Mouse (Mus musculus) liver, embryonic 14.5 days (tissue): ENCODE data around the gene Mical3. TPM values are rescaled to one million over a fixed set of nuclear protein-coding genes. Genes with fewer than 3 reads are reported as not detected.

Source experiments
- ATAC-seq: fragments of 200-750 bp; cut with Nextera tagmentation; 2 replicates; pipeline ENCODE4 v1.8.0; 2017; ENCODE audit warnings: moderate number of reproducible peaks, mild to moderate bottlenecking, moderate library complexity; ENCODE audit not compliant: insufficient read depth
- DNase-seq, 3 experiments: peaks; one replicate each; pipeline ENCODE4 v3.0.0-alpha.2; 2012 to 2013; ENCODE audit warnings: low read depth in 3 of 3, low spot score in 3 of 3
- H3K27ac ChIP-seq: fragments of 300-500 bp; sonication (generic); 2 replicates; pipeline ENCODE4 v1.5.1; 2014; ENCODE audit warnings: moderate library complexity, mild to moderate bottlenecking, control low read depth, inconsistent platforms
- H3K27me3 ChIP-seq: fragments of 300-500 bp; sonication (generic); 2 replicates; pipeline ENCODE4 v1.6.1; 2014; ENCODE audit warnings: mild to moderate bottlenecking, low read length, moderate library complexity; ENCODE audit not compliant: control insufficient read depth, insufficient read depth
- H3K36me3 ChIP-seq: fragments of 300-500 bp; sonication (generic); replicated peaks from 2 replicates; pipeline ENCODE4 v1.6.1; 2014; ENCODE audit warnings: low read depth; ENCODE audit not compliant: control insufficient read depth, insufficient read depth
- H3K4me1 ChIP-seq, 2 experiments: fragments of 200-500 bp in 1 of 2; fragments of 300-500 bp in 1 of 2; sonication (generic) in 1 of 2; replicated peaks; 2 replicates each; pipeline ENCODE4 v1.6.1; 2012 to 2014; ENCODE audit warnings: antibody characterized with exemption in 1 of 2, inconsistent platforms in 1 of 2, low read length in 1 of 2; ENCODE audit not compliant: control insufficient read depth in 2 of 2, insufficient read depth in 2 of 2
- H3K4me2 ChIP-seq: fragments of 300-500 bp; sonication (generic); 2 replicates; pipeline ENCODE4 v1.6.1; 2014; ENCODE audit warnings: low read depth, mild to moderate bottlenecking, control low read depth, moderate library complexity
- H3K4me3 ChIP-seq, 2 experiments: fragments of 200-500 bp in 1 of 2; fragments of 300-500 bp in 1 of 2; sonication (generic) in 1 of 2; 2 replicates each; pipeline ENCODE4 v1.5.1; 2012 to 2014; ENCODE audit warnings: low read depth in 2 of 2, low read length in 2 of 2, mild to moderate bottlenecking in 2 of 2, control low read depth in 1 of 2, inconsistent platforms in 1 of 2, moderate library complexity in 1 of 2; ENCODE audit not compliant: insufficient read depth in 1 of 2
- H3K9ac ChIP-seq: fragments of 300-500 bp; sonication (generic); replicated peaks from 2 replicates; pipeline ENCODE4 v1.6.1; 2014; ENCODE audit warnings: mild to moderate bottlenecking, control low read depth, moderate library complexity
- H3K9me3 ChIP-seq: fragments of 300-500 bp; sonication (generic); 2 replicates; pipeline ENCODE4 v1.6.1; 2016; ENCODE audit warnings: low read length, mixed read lengths; ENCODE audit not compliant: control insufficient read depth
- CTCF ChIP-seq: IDR thresholded peaks from 2 replicates; pipeline ENCODE4 v1.5.1; 2016; ENCODE audit warnings: antibody characterized with exemption, low read depth, control low read depth
- EP300 ChIP-seq: IDR thresholded peaks from 2 replicates; pipeline ENCODE4 v1.6.1; 2016; ENCODE audit warnings: antibody characterized with exemption, low read depth
- WGBS: fragments of 180-500 bp; shearing (Covaris S2); extraction: QIAGEN DNeasy Blood & Tissue Kit; methylation state at CpG from one replicate; pipeline ENCODE4 v1.1.7; 2014; ENCODE audit not compliant: insufficient replicate concordance; 5-methylcytosine and 5-hydroxymethylcytosine counted together
- polyA plus RNA-seq, 2 experiments: library from polyadenylated mRNA; depleted of rRNA in 1 of 2; stranded (reverse) in 1 of 2; unstranded in 1 of 2; fragments of >200 nt; fragmentation: Nextera tagmentation in 1 of 2; extraction: Ambion mirVana in 1 of 2; gene quantifications; 2 replicates each; pipeline versions ENCODE4 v1.2.1 to v1.2.3; 2012 to 2014

Gene Mical3
- polyA plus RNA-seq, 2 experiments, result 8.1 to 9.4 TPM

GRCm38 (mm10) chr6:121016097-121016496 is 114.7 kb downstream of the Mical3 start:
- 85% methylated on average over 5 of the region's 5 CpGs for WGBS
- Histone ChIP-seq H3K36me3 (peaks cover 30% of the 10 kb centered on the region), H3K9ac (no peak overlapping the region), H3K27ac (no peak overlapping the region), H3K27me3 (no peaks in the 10 kb centered on the region), H3K4me2 (no peak overlapping the region), H3K4me1 (no peaks in the 10 kb centered on the region), H3K4me3 (no peak overlapping the region), H3K9me3 (no peaks in the 10 kb centered on the region)
- DNase-seq, result no peak
- ATAC-seq, result no peak
- no peak for TF ChIP-seq EP300
- TF ChIP-seq CTCF, result no peak

- Histone ChIP-seq H3K27me3 (no peaks in the 10 kb centered on the region), H3K4me1 (no peaks in the 10 kb centered on the region), H3K9me3 (no peaks in the 10 kb centered on the region), H3K4me3 (no peak overlapping the region), H3K9ac (no peak overlapping the region), H3K4me2 (no peak overlapping the region), H3K27ac (no peak overlapping the region), H3K36me3 (peaks cover 14% of the 10 kb centered on the region)
- no peak for ATAC-seq
- 81% methylated on average over 11 of the region's 11 CpGs for WGBS
- TF ChIP-seq CTCF, result no peak
- no peak for TF ChIP-seq EP300
- no peak for DNase-seq
These were observed 116.5 kb downstream of the Mical3 start for GRCm38 (mm10) chr6:121014339-121014738.

DNA sequence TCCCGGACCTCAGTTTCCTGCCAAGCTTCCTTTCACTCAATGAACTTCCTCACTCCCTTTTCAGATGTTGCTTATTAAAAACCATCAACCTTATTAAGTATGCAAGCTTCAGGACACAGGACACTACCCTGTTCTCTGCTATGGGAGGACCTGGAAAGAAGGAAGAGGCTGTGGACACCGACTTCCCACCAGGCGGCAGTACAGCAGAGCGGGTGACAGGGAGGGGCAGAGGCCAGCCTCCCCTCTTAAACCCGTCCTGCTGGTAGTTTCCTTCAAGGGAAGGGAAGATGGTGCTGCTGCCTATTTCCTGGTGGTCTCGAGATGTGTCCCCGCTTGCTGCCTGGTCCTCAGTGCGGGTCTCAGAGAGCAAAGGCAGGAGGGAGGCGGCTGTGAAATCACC is 117.0 kb downstream of the Mical3 start:
- Histone ChIP-seq H3K9ac (no peak overlapping the region), H3K36me3 (peaks cover 17% of the 10 kb centered on the region), H3K9me3 (no peaks in the 10 kb centered on the region), H3K27me3 (no peaks in the 10 kb centered on the region), H3K4me3 (no peak overlapping the region), H3K4me1 (no peaks in the 10 kb centered on the region), H3K27ac (no peak overlapping the region), H3K4me2 (no peak overlapping the region)
- ATAC-seq (0 out of 2 replicates have a peak, but pooled peaks have one; percentile 13), DNase-seq (no peak)
- no peak for TF ChIP-seq EP300
- peak; percentile 77 for TF ChIP-seq CTCF
- WGBS, result 32% methylated on average over 9 of the region's 9 CpGs

DNA sequence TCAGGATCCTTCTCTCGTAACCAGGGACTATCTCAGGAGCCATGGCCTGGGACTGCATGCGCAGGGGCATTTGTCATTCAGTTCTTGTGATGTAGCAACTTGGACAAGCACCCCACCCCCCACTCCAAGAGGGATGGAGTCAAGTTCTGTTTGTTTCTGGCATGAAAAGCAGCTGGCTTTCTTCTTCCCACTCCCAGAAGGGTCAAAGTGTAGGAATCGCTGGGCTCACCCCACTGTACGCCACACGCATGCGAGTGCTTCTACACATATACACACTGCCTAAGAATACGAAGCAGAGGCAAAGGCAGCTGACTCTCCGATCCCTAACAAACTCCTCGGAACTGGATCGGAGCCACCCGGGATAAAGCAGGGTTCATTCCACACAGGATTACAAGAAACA is 119.1 kb downstream of the Mical3 start:
- TF ChIP-seq CTCF (no peak), EP300 (no peak)
- DNase-seq, result no peak
- Histone ChIP-seq H3K9me3 (no peaks in the 10 kb centered on the region), H3K36me3 (peaks cover 17% of the 10 kb centered on the region), H3K4me1 (no peaks in the 10 kb centered on the region), H3K27ac (no peak overlapping the region), H3K4me2 (no peak overlapping the region), H3K27me3 (no peaks in the 10 kb centered on the region), H3K4me3 (no peak overlapping the region), H3K9ac (no peak overlapping the region)
- WGBS, result 93% methylated on average over 11 of the region's 11 CpGs
- ATAC-seq, result no peak

- no peak overlapping the region for H3K9ac ChIP-seq
- H3K9me3 ChIP-seq, result no peaks in the 10 kb centered on the region
- no peak overlapping the region for H3K4me3 ChIP-seq
- H3K4me1 ChIP-seq, result no peaks in the 10 kb centered on the region
- H3K27ac ChIP-seq, result no peak overlapping the region
- DNase-seq (no peak), ATAC-seq (no peak)
- peaks cover 18% of the 10 kb centered on the region for H3K36me3 ChIP-seq
- no peak overlapping the region for H3K4me2 ChIP-seq
- H3K27me3 ChIP-seq, result no peaks in the 10 kb centered on the region
- TF ChIP-seq EP300 (no peak), CTCF (no peak)
- 86% methylated on average over 8 of the region's 8 CpGs for WGBS
These were observed 121.1 kb downstream of the Mical3 start for GRCm38 (mm10) chr6:121009651-121010050.
